Mouse (Mus musculus) megakaryocyte, embryonic 14.5 days (primary cell): ENCODE measurements around the gene Ankar.

Experiments used
- FLI1 ChIP-seq: IDR thresholded peaks from 2 replicates; pipeline ENCODE4 v1.6.1; 2012; ENCODE audit warnings: low read length, inconsistent platforms, mixed read lengths
- GATA1 ChIP-seq: IDR thresholded peaks from 3 replicates; pipeline ENCODE4 v1.6.1; 2012; ENCODE audit warnings: mixed read lengths, low read length, inconsistent platforms, borderline replicate concordance

GRCm38 (mm10) chr1:72635221-72635620 lies 65.2 kb downstream of the Ankar start:
- TF ChIP-seq GATA1 (no peak), FLI1 (no peak)
